Mouse (Mus musculus): ENCODE results near the gene Vstm2a.

Gene Vstm2a

GRCm38 (mm10) chr11:16439548-16440251, 182.2 kb downstream of the Vstm2a start:
- no peak for DNase-seq (ENCODE audit: low spot score)

Measured in MN1 (cell line).